ENCODE assay signal across 16 mouse cellular contexts in genomic region chr2:57225236-57225635, GRCm38 (mm10). TPM values are rescaled to one million over a fixed set of nuclear protein-coding genes. Genes with fewer than 3 reads are reported as not detected.
A peak's percentile ranks its signal among the peaks of the same experiment; 100 is the strongest.
DNase-seq lines count a peak whose midpoint lies in the region; ATAC-seq lines count a peak whose summit lies in the region.
"Had no signal": no experiment of that assay in that cellular context is flagged by ENCODE, and none has a peak within 500 bp of the region (broad histone marks: within the 10 kb centered on the region; RNA-seq: fewer than 3 reads in every experiment).

No protein-coding gene starts in this region.

- no peaks in the 10 kb centered on the region for H3K9me3 ChIP-seq in forebrain, embryonic 12.5 days
- no peaks in the 10 kb centered on the region for H3K9me3 ChIP-seq in forebrain, embryonic 11.5 days (ENCODE audit: control insufficient read depth, low read length)
- H3K9me3 ChIP-seq in liver, embryonic 16.5 days (replicated peaks; ENCODE audit: control insufficient read depth, low read length) = no peaks in the 10 kb centered on the region
- no peaks in the 10 kb centered on the region for H3K9me3 ChIP-seq in forebrain, embryonic 15.5 days
- H3K9me3 ChIP-seq: G1E; heart, embryonic 15.5 days; hindbrain, embryonic 15.5 days; neural tube, embryonic 13.5 days had no signal

- WGBS in forebrain, embryonic 12.5 days = 41% methylated on average over 2 of the region's 2 CpGs
- 64% methylated on average over 2 of the region's 2 CpGs for whole genome bisulfite sequencing in forebrain, embryonic 11.5 days
- WGBS in liver, embryonic 16.5 days (ENCODE audit: insufficient replicate concordance) = 35% methylated on average over 2 of the region's 2 CpGs
- WGBS in forebrain, embryonic 15.5 days = 24% methylated on average over 2 of the region's 2 CpGs

- no peaks in the 10 kb centered on the region for H3K4me1 ChIP-seq in forebrain, embryonic 12.5 days
- H3K4me1 ChIP-seq in forebrain, embryonic 11.5 days (replicated peaks; ENCODE audit: control insufficient read depth, insufficient read depth, low read length) = no peaks in the 10 kb centered on the region
- H3K4me1 ChIP-seq in liver, embryonic 16.5 days (ENCODE audit: control insufficient read depth, low read depth, low read length) = peaks cover 4% of the 10 kb centered on the region
- no peaks in the 10 kb centered on the region for H3K4me1 ChIP-seq in forebrain, embryonic 15.5 days
- H3K4me1 ChIP-seq: heart, embryonic 15.5 days; hindbrain, embryonic 15.5 days; neural tube, embryonic 13.5 days had no signal

- no peak overlapping the region for H3K4me3 ChIP-seq in forebrain, embryonic 12.5 days (replicated peaks)
- no peak overlapping the region for H3K4me3 ChIP-seq in forebrain, embryonic 11.5 days (ENCODE audit: low read depth, low read length)
- H3K4me3 ChIP-seq in liver, embryonic 16.5 days (ENCODE audit: low read depth, low read length) = no peak overlapping the region
- no peak overlapping the region for H3K4me3 ChIP-seq in forebrain, embryonic 15.5 days
- H3K4me3 ChIP-seq: heart, embryonic 15.5 days; hindbrain, embryonic 15.5 days; neural tube, embryonic 13.5 days had no signal

- intact Hi-C loops in gastrocnemius, postnatal 36 days (cut with DNase I) = no loop called here

- peaks cover 17% of the 10 kb centered on the region for H3K27me3 ChIP-seq in forebrain, embryonic 12.5 days
- peaks cover 2% of the 10 kb centered on the region; the same call in 1 of the 2 replicates for H3K27me3 ChIP-seq in forebrain, embryonic 11.5 days (ENCODE audit: control insufficient read depth, insufficient read depth, low read length)
- H3K27me3 ChIP-seq in liver, embryonic 16.5 days (ENCODE audit: control insufficient read depth, insufficient read depth, low read depth, low read length) = no peaks in the 10 kb centered on the region; the same call in 1 of the 2 replicates
- H3K27me3 ChIP-seq in forebrain, embryonic 15.5 days = no peaks in the 10 kb centered on the region
- H3K27me3 ChIP-seq: heart, embryonic 15.5 days had no signal

- H3K36me3 ChIP-seq in forebrain, embryonic 12.5 days (replicated peaks) = no peaks in the 10 kb centered on the region
- no peaks in the 10 kb centered on the region for H3K36me3 ChIP-seq in forebrain, embryonic 11.5 days (ENCODE audit: control insufficient read depth, insufficient read depth, low read length)
- no peaks in the 10 kb centered on the region for H3K36me3 ChIP-seq in liver, embryonic 16.5 days (ENCODE audit: control insufficient read depth, insufficient read depth)
- no peaks in the 10 kb centered on the region for H3K36me3 ChIP-seq in forebrain, embryonic 15.5 days
- H3K36me3 ChIP-seq: G1E; heart, embryonic 15.5 days; hindbrain, embryonic 15.5 days; neural tube, embryonic 13.5 days had no signal

- DNase-seq in forebrain, embryonic 11.5 days (ENCODE audit: low spot score) = no peak
- DNase-seq in liver (no peak), 3T3-L1 (ENCODE audit: low read depth, low spot score) (peak; percentile 71)
- no peak for DNase-seq in gastrocnemius, postnatal 36 days
- DNase-seq: cerebellum, adult 18-20 months; heart, adult 11 months; lung, postnatal 36 days had no signal

- no peak overlapping the region for H3K4me2 ChIP-seq in forebrain, embryonic 12.5 days
- H3K4me2 ChIP-seq in forebrain, embryonic 11.5 days (ENCODE audit: low read depth, low read length, severe bottlenecking) = no peak overlapping the region
- H3K4me2 ChIP-seq in liver, embryonic 16.5 days (ENCODE audit: low read depth, low read length) = no peak overlapping the region
- H3K4me2 ChIP-seq in forebrain, embryonic 15.5 days (replicated peaks) = no peak overlapping the region
- H3K4me2 ChIP-seq: heart, embryonic 15.5 days; hindbrain, embryonic 15.5 days; neural tube, embryonic 13.5 days had no signal

- H3K27ac ChIP-seq in forebrain, embryonic 12.5 days = no peak overlapping the region
- no peak overlapping the region for H3K27ac ChIP-seq in forebrain, embryonic 11.5 days (ENCODE audit: low read depth, low read length)
- H3K27ac ChIP-seq in liver, embryonic 16.5 days (ENCODE audit: low read length) = no peak overlapping the region
- H3K27ac ChIP-seq in forebrain, embryonic 15.5 days (replicated peaks) = no peak overlapping the region
- H3K27ac ChIP-seq: heart, embryonic 15.5 days; hindbrain, embryonic 15.5 days; neural tube, embryonic 13.5 days had no signal

- H3K9ac ChIP-seq in forebrain, embryonic 12.5 days = no peak overlapping the region
- no peak overlapping the region for H3K9ac ChIP-seq in forebrain, embryonic 11.5 days (ENCODE audit: low read length)
- no peak overlapping the region for H3K9ac ChIP-seq in liver, embryonic 16.5 days (ENCODE audit: low read depth, low read length)
- no peak overlapping the region for H3K9ac ChIP-seq in forebrain, embryonic 15.5 days (replicated peaks)
- H3K9ac ChIP-seq: heart, embryonic 15.5 days; hindbrain, embryonic 15.5 days; neural tube, embryonic 13.5 days had no signal

- peak; percentile 23; the same call in 1 of the 2 replicates for ATAC-seq in forebrain, embryonic 12.5 days (ENCODE audit: low FRiP score)
- ATAC-seq in forebrain, embryonic 11.5 days (replicated peaks; ENCODE audit: low FRiP score) = no peak
- peak; percentile 24; the same call in 1 of the 2 replicates for ATAC-seq in liver, embryonic 16.5 days (ENCODE audit: low read depth)
- ATAC-seq in forebrain, embryonic 15.5 days (replicated peaks) = peak; percentile 53
- ATAC-seq in inflammation-experienced regulatory T-cells, adult 6 months = no peak
- ATAC-seq: activated CD4-positive, CD25-positive, alpha-beta regulatory T cell, adult 4 months had no signal

RNA-seq across cellular contexts. Expression of gene Gpd2, which starts 12.2 kb away (rescaled TPM):
- polyA plus RNA-seq in forebrain, embryonic 12.5 days (2016; fragmentation: Nextera tagmentation; extraction: Ambion mirVana) = 23.1 and 24.1 TPM in 2 replicates
- 29.0 and 29.4 TPM in 2 replicates for polyA plus RNA-seq in forebrain, embryonic 11.5 days (2014; fragmentation: Nextera tagmentation; extraction: Ambion mirVana)
- polyA plus RNA-seq in liver, embryonic 16.5 days (2015; fragmentation: Nextera tagmentation; extraction: Ambion mirVana) = 4.6 and 5.9 TPM in 2 replicates
- 24.7 and 27.6 TPM in 2 replicates for polyA plus RNA-seq in forebrain, embryonic 15.5 days (2015; fragmentation: Nextera tagmentation; extraction: Ambion mirVana)
- 100 to 1,000 TPM; 206 to 234 TPM for total RNA-seq in gastrocnemius, postnatal 36 days (2021)
- 10 to 100 TPM; 13.9 to 21.8 (median 15.2) TPM for polyA plus RNA-seq in inflammation-experienced regulatory T-cells, adult 6 months (2017; shearing (Covaris generic))

Comparison
In these comparisons a context has a peak if more than half of its experiments do, and no peak if none do; other contexts are left out.
1. ATAC-seq: peak in forebrain, embryonic 12.5 days (single experiment), liver, embryonic 16.5 days (single experiment) and forebrain, embryonic 15.5 days (single experiment); none in forebrain, embryonic 11.5 days (single experiment) and inflammation-experienced regulatory T-cells, adult 6 months (single experiment).